Mouse (Mus musculus) adrenal gland, postnatal 25 days (tissue): Measurements from ENCODE around the gene Rhot2. TPM values are rescaled to one million over a fixed set of nuclear protein-coding genes. Genes with fewer than 3 reads are reported as not detected.
A peak's percentile ranks its signal among the peaks of the same experiment; 100 is the strongest.

Source experiments
- DNase-seq: peaks from one replicate; pipeline ENCODE4 v3.0.0; 2021; ENCODE audit warnings: mixed read lengths
- total RNA-seq: library from RNA; stranded (reverse); gene quantifications from 2 replicates; pipeline ENCODE4 v1.2.3, GENCODE M21; 2021

The Rhot2 gene
- total RNA-seq, 1 experiment from 2014 or later = 124 TPM

GRCm38 (mm10) chr17:25841117-25841880, 3.4 kb downstream of the Rhot2 start, which contains the start of gene Gm20683:
TSS of gene Gm20683 (minus strand) at chr17:25841763.
- no peak for DNase-seq

- DNase-seq = no peak
These were observed 4.1 kb downstream of the Rhot2 start for GRCm38 (mm10) chr17:25840519-25840918.

GRCm38 (mm10) chr17:25839455-25840235, 5.0 kb downstream of the Rhot2 start:
- no peak for DNase-seq

- DNase-seq = no peak
These were observed 5.7 kb downstream of the Rhot2 start for GRCm38 (mm10) chr17:25838904-25839303.

- no peak for DNase-seq
These were observed 7.1 kb downstream of the Rhot2 start for GRCm38 (mm10) chr17:25837533-25837932.

- peak; percentile 88 for DNase-seq
These were observed 7.6 kb downstream of the Rhot2 start, which contains the start of gene Rhbdl1 for GRCm38 (mm10) chr17:25837076-25837410. TSS of gene Rhbdl1 (minus strand) at chr17:25837295.

- no peak for DNase-seq
These were observed 8.1 kb downstream of the Rhot2 start for GRCm38 (mm10) chr17:25836397-25837075.

- no peak for DNase-seq
These were observed 8.8 kb downstream of the Rhot2 start for GRCm38 (mm10) chr17:25835816-25836215.

GRCm38 (mm10) chr17:25835301-25835700, 9.3 kb downstream of the Rhot2 start:
- no peak for DNase-seq

- no peak for DNase-seq
These were observed 9.9 kb downstream of the Rhot2 start for GRCm38 (mm10) chr17:25834595-25835222.

- no peak for DNase-seq
These were observed 10.6 kb downstream of the Rhot2 start for GRCm38 (mm10) chr17:25833961-25834594.

- DNase-seq = peak; percentile 90
These were observed 11.4 kb downstream of the Rhot2 start, which contains the start of gene Stub1 for GRCm38 (mm10) chr17:25833291-25833663. TSS of gene Stub1 (minus strand) at chr17:25833404.

GRCm38 (mm10) chr17:25832436-25833290, 12.0 kb downstream of the Rhot2 start:
- DNase-seq = peak; percentile 99

- peak; percentile 58 for DNase-seq
These were observed 13.0 kb downstream of the Rhot2 start for GRCm38 (mm10) chr17:25831451-25832281.

- no peak for DNase-seq
These were observed 13.7 kb downstream of the Rhot2 start for GRCm38 (mm10) chr17:25830806-25831431.

GRCm38 (mm10) chr17:25830200-25830753, 14.4 kb downstream of the Rhot2 start:
- no peak for DNase-seq

- no peak for DNase-seq
These were observed 15.1 kb downstream of the Rhot2 start for GRCm38 (mm10) chr17:25829558-25830017.

GRCm38 (mm10) chr17:25828712-25829557, 15.7 kb downstream of the Rhot2 start, which contains the start of gene Jmjd8:
TSS of gene Jmjd8 (plus strand) at chr17:25828867.
- peak; percentile 79 for DNase-seq
